Mouse (Mus musculus): ENCODE measurements at regions not wholly inside any gene's neighbourhood (a gene's known extent, or its start where the extent isn't known, plus 50 kb on each side); places are given as distances from the start of the nearest gene placed in this dataset.
A peak's percentile ranks its signal among the peaks of the same experiment; 100 is the strongest.

DNA sequence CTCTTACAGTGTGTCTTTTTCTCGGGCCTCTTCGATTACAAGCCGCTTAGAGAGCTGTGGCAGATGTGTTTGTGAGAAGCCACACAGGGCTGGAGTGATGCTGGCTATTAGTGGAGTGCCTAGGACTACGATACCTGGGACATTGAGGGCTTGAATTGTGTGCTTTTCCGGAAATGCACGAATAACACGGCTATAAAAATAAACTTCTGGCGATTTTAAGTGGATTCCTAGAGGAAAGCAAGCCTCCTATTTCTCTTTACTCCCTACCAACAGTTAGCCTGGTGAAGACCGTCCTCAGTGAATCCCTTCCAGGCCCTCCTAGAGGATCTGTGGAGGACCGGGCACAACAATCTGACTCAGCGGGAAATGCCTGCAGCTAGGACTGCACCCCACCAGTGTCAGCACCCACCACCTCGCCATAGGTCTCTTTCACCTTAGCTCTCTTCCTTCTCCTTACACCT, 260.1 kb upstream of the Nfe2l3 start:
- Histone ChIP-seq H3K4me1 (ENCODE audit: insufficient read depth) (no peaks in the 10 kb centered on the region), H3K9ac (no peak overlapping the region), H3K36me3 (ENCODE audit: insufficient read depth) (no peaks in the 10 kb centered on the region), H3K4me2 (ENCODE audit: low read depth) (no peak overlapping the region; the same call in 1 of the 2 replicates), H3K9me3 (ENCODE audit: low read length) (no peaks in the 10 kb centered on the region), H3K27ac (ENCODE audit: low read depth, low read length) (no peak overlapping the region), H3K4me3 (ENCODE audit: low read depth, low read length) (no peak overlapping the region), H3K27me3 (ENCODE audit: insufficient read depth, low read length) (peaks cover 64% of the 10 kb centered on the region)
- 4% methylated on average over 12 of the region's 12 CpGs for WGBS
- no peak for TF ChIP-seq CTCF (IDR thresholded peaks at IDR 0.05; ENCODE audit: low read depth)
- ATAC-seq (no peak), DNase-seq (peak; percentile 61)

DNA sequence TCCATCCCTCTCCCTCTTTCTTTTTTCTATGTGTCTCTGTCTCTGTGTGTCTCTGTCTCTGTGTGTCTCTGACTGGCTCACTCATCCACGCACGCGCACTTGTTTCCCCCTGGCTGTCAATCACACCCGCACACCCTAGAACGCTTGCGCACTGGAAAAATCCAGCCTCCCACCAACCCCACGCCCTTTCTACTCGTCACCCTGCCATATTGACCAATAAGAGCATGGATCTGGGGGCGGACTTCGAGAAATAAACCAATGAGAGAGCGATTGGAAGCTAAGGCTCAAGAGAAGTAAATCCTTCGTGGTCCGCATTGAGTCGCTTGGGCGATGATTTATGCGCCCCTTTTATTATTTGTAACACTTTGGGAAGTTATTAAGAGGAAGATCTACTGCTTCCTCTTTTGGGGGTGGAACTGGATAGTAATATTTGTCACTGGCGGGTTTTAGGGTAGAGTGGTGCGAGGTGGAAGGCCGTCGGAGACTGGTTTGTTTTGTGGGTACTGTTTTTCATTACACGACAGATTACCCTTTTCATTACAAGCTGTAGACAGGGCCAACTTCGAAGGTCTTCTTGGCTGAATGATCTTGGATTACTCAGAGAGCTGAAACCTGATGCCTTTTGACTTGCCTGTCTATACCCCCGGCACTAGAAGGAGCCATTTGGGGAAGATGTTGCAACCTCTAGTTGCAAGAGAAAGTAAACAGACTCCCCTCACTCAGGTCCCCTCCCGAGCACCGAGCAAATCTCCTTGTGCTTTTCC, 259.4 kb upstream of the Nfe2l3 start:
- DNase-seq: peak; percentile 65
- WGBS: 1% methylated on average over 25 of the region's 25 CpGs
- no peak overlapping the region for H3K27ac ChIP-seq (ENCODE audit: low read depth, low read length)

DNA sequence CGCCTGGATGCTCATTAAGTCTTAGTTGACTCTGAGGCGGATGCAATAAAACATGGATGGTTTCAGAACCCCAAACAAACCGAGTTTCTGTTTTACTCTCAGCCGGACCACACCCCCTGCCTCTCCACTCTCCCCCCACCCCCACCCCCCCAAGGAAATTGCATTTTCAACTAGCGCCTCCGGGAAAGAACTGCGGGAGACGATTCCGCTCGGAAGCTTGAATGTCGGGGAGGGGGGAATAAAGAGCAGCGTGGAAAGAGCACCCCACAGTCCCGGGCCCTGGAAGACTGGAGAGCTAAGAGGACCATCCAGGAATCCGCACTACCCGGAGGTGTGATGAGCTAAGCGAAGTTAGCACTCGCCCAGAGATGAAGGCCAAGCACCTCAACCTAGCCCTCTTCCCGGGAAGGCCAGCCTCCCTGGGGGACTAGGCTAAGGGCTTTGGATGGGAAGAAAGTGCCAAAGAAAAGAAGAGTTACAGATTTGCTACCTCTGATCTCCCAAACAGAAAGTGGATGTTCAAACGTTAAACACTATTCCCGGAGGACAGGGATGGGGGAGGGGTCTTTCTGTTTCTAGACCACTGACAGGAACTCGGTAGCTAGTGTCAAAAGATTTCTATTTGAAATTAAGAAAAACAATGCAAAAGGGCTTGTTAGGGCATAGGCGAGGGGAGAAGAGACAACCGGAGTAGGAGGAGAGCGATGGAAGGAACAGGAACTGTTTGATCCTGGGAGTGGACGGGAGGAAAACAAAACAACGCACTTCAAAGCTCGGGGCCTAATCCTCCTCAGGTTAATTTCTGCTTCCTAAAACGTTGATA, 258.6 kb upstream of the Nfe2l3 start:
- ATAC-seq (no peak), DNase-seq (peak; percentile 8)
- TF ChIP-seq CTCF (IDR thresholded peaks at IDR 0.05; ENCODE audit: low read depth): no peak
- Histone ChIP-seq H3K4me1 (ENCODE audit: insufficient read depth) (no peaks in the 10 kb centered on the region), H3K36me3 (ENCODE audit: insufficient read depth) (no peaks in the 10 kb centered on the region), H3K4me2 (ENCODE audit: low read depth) (no peak overlapping the region; the same call in 1 of the 2 replicates), H3K27me3 (ENCODE audit: insufficient read depth, low read length) (peaks cover 76% of the 10 kb centered on the region), H3K9me3 (ENCODE audit: low read length) (no peaks in the 10 kb centered on the region), H3K9ac (no peak overlapping the region), H3K4me3 (ENCODE audit: low read depth, low read length) (no peak overlapping the region), H3K27ac (ENCODE audit: low read depth, low read length) (no peak overlapping the region)
- 2% methylated on average over 28 of the region's 28 CpGs for WGBS

More for the DNA sequence above, 259.4 kb upstream of the Nfe2l3 start:
- TF ChIP-seq CTCF (IDR thresholded peaks at IDR 0.05; ENCODE audit: low read depth): no peak
- Histone ChIP-seq H3K4me2 (ENCODE audit: low read depth) (no peak overlapping the region; the same call in 1 of the 2 replicates), H3K36me3 (ENCODE audit: insufficient read depth) (no peaks in the 10 kb centered on the region), H3K4me1 (ENCODE audit: insufficient read depth) (no peaks in the 10 kb centered on the region), H3K9ac (no peak overlapping the region), H3K9me3 (ENCODE audit: low read length) (no peaks in the 10 kb centered on the region), H3K27me3 (ENCODE audit: insufficient read depth, low read length) (peaks cover 71% of the 10 kb centered on the region), H3K4me3 (ENCODE audit: low read depth, low read length) (no peak overlapping the region)
- peak; percentile 56 for ATAC-seq

DNA sequence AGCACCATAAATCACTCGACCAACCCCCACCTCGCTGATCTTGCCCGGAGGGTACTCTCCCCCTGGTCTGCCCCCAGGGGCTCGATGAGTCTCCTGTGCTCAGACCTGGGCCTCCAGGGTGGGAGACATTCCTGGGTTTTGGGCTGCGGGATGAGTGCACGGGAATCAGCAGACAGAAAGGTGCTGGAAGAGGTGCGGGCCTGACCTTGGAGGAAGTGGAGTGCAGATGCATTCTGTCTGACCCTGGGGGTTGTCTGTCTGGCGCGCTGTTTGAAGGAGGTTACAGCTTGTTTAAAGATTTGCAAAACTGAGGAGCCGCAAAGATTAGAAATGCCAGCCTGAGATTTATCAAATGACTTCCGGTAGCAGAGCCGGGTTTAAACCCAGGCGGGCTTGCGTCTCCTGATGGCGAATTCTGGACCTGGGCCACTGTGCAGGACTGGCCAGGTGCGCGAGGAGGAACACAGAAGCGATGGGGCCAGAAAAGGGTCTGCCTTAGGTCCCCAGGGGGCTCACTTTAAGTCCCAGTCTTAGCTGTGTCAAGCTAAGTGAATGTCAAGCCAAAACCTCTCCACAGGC, 257.9 kb upstream of the Nfe2l3 start:
- no peak overlapping the region for H3K4me3 ChIP-seq (ENCODE audit: low read depth, low read length)
- no peaks in the 10 kb centered on the region for H3K9me3 ChIP-seq (ENCODE audit: low read length)
- DNase-seq (peak; percentile 17), ATAC-seq (no peak)
- no peaks in the 10 kb centered on the region for H3K36me3 ChIP-seq (ENCODE audit: insufficient read depth)
- H3K4me2 ChIP-seq (ENCODE audit: low read depth): no peak overlapping the region
- no peak for TF ChIP-seq CTCF (IDR thresholded peaks at IDR 0.05; ENCODE audit: low read depth)
- 9% methylated on average over 18 of the region's 18 CpGs for WGBS
- H3K4me1 ChIP-seq (ENCODE audit: insufficient read depth): no peaks in the 10 kb centered on the region
- H3K27me3 ChIP-seq (ENCODE audit: insufficient read depth, low read length): peaks cover 74% of the 10 kb centered on the region
- no peak overlapping the region for H3K27ac ChIP-seq (ENCODE audit: low read depth, low read length)
- no peak overlapping the region for H3K9ac ChIP-seq

DNA sequence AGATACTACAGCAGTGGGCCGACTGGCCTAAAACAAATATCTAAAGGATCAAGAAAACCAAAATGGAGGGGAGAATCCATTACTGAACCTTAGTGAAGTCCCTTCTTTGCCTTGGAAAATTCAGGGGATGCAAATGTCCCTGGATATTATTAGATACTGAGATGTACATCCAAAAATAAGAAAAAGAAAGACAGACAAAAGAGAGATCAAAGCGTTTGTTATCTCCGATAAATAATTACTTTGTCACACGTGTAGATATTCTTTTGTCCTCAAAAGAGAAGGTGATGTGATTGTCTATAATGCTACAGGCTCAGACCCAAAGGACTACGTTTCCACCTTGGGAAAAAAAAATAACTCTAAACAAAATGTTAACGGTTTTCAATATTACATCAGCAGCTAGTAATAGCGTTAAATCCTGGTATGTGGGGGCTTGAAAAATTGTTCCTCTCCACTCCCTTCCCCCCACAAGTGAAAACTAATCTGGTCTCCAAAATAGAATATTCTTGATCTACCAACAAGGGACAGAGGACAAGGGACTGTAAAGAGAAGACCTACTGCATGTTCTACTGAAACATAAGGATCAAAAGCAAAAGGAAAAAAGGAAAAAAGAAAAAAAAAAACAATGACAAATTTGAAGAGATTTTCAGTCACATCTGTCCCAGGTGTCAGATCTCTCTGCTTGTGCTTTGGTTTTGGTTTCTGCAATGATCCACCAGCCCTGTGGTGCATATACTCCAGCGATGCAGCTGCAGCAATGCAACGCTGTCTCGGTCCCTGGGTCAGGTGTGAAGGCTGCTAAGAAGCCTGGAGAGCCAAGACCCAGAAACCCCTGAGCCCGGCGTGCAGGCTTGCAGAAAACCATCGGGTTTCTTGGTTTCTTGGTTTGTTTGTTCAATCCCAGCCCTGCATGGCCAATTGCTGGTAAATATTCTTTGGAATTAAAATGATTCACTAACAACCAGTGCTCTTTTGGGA, 256.6 kb upstream of the Nfe2l3 start:
- Histone ChIP-seq H3K9ac (no peak overlapping the region), H3K27ac (ENCODE audit: low read depth, low read length) (no peak overlapping the region), H3K36me3 (ENCODE audit: insufficient read depth) (no peaks in the 10 kb centered on the region), H3K27me3 (ENCODE audit: insufficient read depth, low read length) (peaks cover 77% of the 10 kb centered on the region), H3K4me1 (ENCODE audit: insufficient read depth) (no peaks in the 10 kb centered on the region), H3K4me2 (ENCODE audit: low read depth) (no peak overlapping the region), H3K9me3 (ENCODE audit: low read length) (no peaks in the 10 kb centered on the region), H3K4me3 (ENCODE audit: low read depth, low read length) (no peak overlapping the region)
- DNase-seq (peak; percentile 57), ATAC-seq (no peak)
- no peak for TF ChIP-seq CTCF (IDR thresholded peaks at IDR 0.05; ENCODE audit: low read depth)
- WGBS: 8% methylated on average over 13 of the region's 13 CpGs

DNA sequence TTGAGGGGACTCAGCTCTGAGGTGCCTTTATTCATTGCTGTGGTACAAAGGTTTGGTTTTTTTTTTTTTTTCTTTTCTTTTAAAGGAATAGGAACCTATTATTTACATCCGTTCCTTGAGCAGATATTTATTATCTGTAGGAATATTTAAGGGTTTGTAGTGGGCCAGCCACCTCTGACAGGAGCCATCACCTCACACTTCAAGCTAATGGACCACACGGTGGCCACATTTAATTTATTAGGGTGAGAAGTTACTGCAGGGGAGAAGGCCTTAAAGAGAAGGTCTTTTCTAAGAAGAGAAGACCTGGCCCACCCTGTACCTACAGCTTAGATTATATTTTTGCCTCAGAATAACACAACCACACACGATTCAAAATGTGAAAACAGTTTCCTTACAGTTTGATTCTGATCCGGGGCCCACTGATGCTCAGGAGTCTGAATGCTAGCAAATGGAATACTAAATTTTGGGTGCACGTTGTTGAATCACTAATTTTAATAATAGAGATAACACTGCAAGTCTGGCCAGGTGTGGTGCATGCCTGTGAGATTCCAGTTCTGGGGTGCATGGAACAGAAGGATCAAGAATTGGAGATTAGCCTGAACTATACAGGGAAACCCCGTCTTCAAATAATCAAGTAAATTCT, 255.6 kb upstream of the Nfe2l3 start:
- H3K4me3 ChIP-seq (ENCODE audit: low read depth, low read length): no peak overlapping the region
- no peaks in the 10 kb centered on the region for H3K4me1 ChIP-seq (ENCODE audit: insufficient read depth)
- DNase-seq: peak; percentile 32
- no peak for ATAC-seq
- H3K9ac ChIP-seq: no peak overlapping the region
- H3K27ac ChIP-seq (ENCODE audit: low read depth, low read length): no peak overlapping the region
- H3K36me3 ChIP-seq (ENCODE audit: insufficient read depth): no peaks in the 10 kb centered on the region
- peaks cover 83% of the 10 kb centered on the region for H3K27me3 ChIP-seq (ENCODE audit: insufficient read depth, low read length)
- H3K9me3 ChIP-seq (ENCODE audit: low read length): no peaks in the 10 kb centered on the region
- 6% methylated on average over 6 of the region's 6 CpGs for WGBS
- H3K4me2 ChIP-seq (ENCODE audit: low read depth): no peak overlapping the region
- TF ChIP-seq CTCF (IDR thresholded peaks at IDR 0.05; ENCODE audit: low read depth): no peak

Measured in forebrain, postnatal 0 days (tissue).